Comparison of ENCODE assay signal across 8 mouse cellular contexts in genomic region chr9:30299844-30300243, GRCm38 (mm10).
DNase-seq lines count a peak whose midpoint lies in the region; ATAC-seq and TF ChIP-seq lines count a peak whose summit lies in the region.

No protein-coding gene starts in this region.

- TF ChIP-seq CTCF in hindbrain, postnatal 0 days (IDR thresholded peaks at IDR 0.05; ENCODE audit: low read depth), result peak; percentile 72
- TF ChIP-seq CTCF in lung, postnatal 0 days (IDR thresholded peaks at IDR 0.05), result peak; percentile 56

- H3K9ac ChIP-seq in hindbrain, postnatal 0 days (replicated peaks; ENCODE audit: low read length), result no peak overlapping the region
- no peak overlapping the region for H3K9ac ChIP-seq in lung, postnatal 0 days (replicated peaks; ENCODE audit: low read depth)

- no peak for TF ChIP-seq EP300 in lung, postnatal 0 days (IDR thresholded peaks at IDR 0.05)

- H3K9me3 ChIP-seq in hindbrain, postnatal 0 days (ENCODE audit: low read length), result no peaks in the 10 kb centered on the region
- H3K9me3 ChIP-seq in lung, postnatal 0 days (ENCODE audit: low read length), result no peaks in the 10 kb centered on the region

- no peaks in the 10 kb centered on the region for H3K36me3 ChIP-seq in hindbrain, postnatal 0 days (ENCODE audit: insufficient read depth, low read length)
- H3K36me3 ChIP-seq in lung, postnatal 0 days (ENCODE audit: insufficient read depth, low read length), result no peaks in the 10 kb centered on the region

- no peak overlapping the region for H3K4me3 ChIP-seq in hindbrain, postnatal 0 days (ENCODE audit: low read length)
- H3K4me3 ChIP-seq in lung, postnatal 0 days (ENCODE audit: low read depth, low read length), result no peak overlapping the region

- no peak for ATAC-seq in hindbrain, postnatal 0 days
- no peak for ATAC-seq in lung, postnatal 0 days

- WGBS in hindbrain, postnatal 0 days, result 7% methylated on average over 4 of the region's 4 CpGs
- 11% methylated on average over 4 of the region's 4 CpGs for whole genome bisulfite sequencing in lung, postnatal 0 days

- no peaks in the 10 kb centered on the region for H3K4me1 ChIP-seq in hindbrain, postnatal 0 days (ENCODE audit: insufficient read depth, low read length)
- no peaks in the 10 kb centered on the region for H3K4me1 ChIP-seq in lung, postnatal 0 days (ENCODE audit: insufficient read depth, low read depth, low read length)

- no peak overlapping the region for H3K4me2 ChIP-seq in hindbrain, postnatal 0 days (ENCODE audit: low read depth, low read length)
- no peak overlapping the region for H3K4me2 ChIP-seq in lung, postnatal 0 days (replicated peaks; ENCODE audit: low read depth, low read length)

- DNase-seq in kidney, adult 18-20 months, result peak; percentile 36
- DNase-seq in kidney, adult 11 months, result no peak
- DNase-seq in NIH3T3 (ENCODE audit: low read depth), result peak; percentile 25
- DNase-seq in cerebellum, postnatal 10 days, result peak; percentile 95 to 97
- peak; percentile 88 for DNase-seq in hindbrain, postnatal 0 days (ENCODE audit: low spot score)
- DNase-seq in lung, postnatal 0 days (ENCODE audit: low spot score), result peak; percentile 11
- DNase-seq in right cerebral cortex, postnatal 25 days, result peak; percentile 50
- DNase-seq in thymus, adult 18-20 months, result no peak

- H3K27me3 ChIP-seq in hindbrain, postnatal 0 days (ENCODE audit: insufficient read depth, low read length), result no peaks in the 10 kb centered on the region
- no peaks in the 10 kb centered on the region for H3K27me3 ChIP-seq in lung, postnatal 0 days (replicated peaks; ENCODE audit: insufficient read depth, low read length)

- H3K27ac ChIP-seq in hindbrain, postnatal 0 days, result no peak overlapping the region
- no peak overlapping the region for H3K27ac ChIP-seq in lung, postnatal 0 days (ENCODE audit: low read length)

Comparison
In these comparisons a context has a peak if more than half of its experiments do, and no peak if none do; other contexts are left out.
1. DNase-seq: peak in kidney, adult 18-20 months (single experiment), NIH3T3 (single experiment), cerebellum, postnatal 10 days (2 of 2), hindbrain, postnatal 0 days (single experiment), lung, postnatal 0 days (single experiment) and right cerebral cortex, postnatal 25 days (single experiment); none in kidney, adult 11 months (single experiment) and thymus, adult 18-20 months (0 of 2).